Mouse (Mus musculus) liver, embryonic 11.5 days (tissue): ENCODE data around the gene Pptc7. TPM values are rescaled to one million over a fixed set of nuclear protein-coding genes. Genes with fewer than 3 reads are reported as not detected.

Experiments
- ATAC-seq: fragments of 200-750 bp; cut with Nextera tagmentation; replicated peaks from 2 replicates; pipeline ENCODE4 v1.8.0; 2017; ENCODE audit warnings: moderate number of reproducible peaks, mild to moderate bottlenecking, moderate TSS enrichment, moderate library complexity; ENCODE audit not compliant: low FRiP score
- DNase-seq: peaks from one replicate; pipeline ENCODE4 v3.0.0-alpha.2; 2017; ENCODE audit warnings: low spot score
- H3K27ac ChIP-seq: fragments of 300-500 bp; sonication (generic); 2 replicates; pipeline ENCODE4 v1.5.1; 2014; ENCODE audit warnings: mild to moderate bottlenecking, low read depth, low read length, control low read depth
- H3K27me3 ChIP-seq: fragments of 300-500 bp; sonication (generic); replicated peaks from 2 replicates; pipeline ENCODE4 v1.6.1; 2014; ENCODE audit warnings: low read length, mixed read lengths; ENCODE audit not compliant: control insufficient read depth, insufficient read depth
- H3K36me3 ChIP-seq: fragments of 300-500 bp; sonication (generic); 2 replicates; pipeline ENCODE4 v1.6.1; 2014; ENCODE audit warnings: mild to moderate bottlenecking, low read length, moderate library complexity, mixed read lengths; ENCODE audit not compliant: control insufficient read depth, insufficient read depth
- H3K4me1 ChIP-seq: fragments of 300-500 bp; sonication (generic); replicated peaks from 2 replicates; pipeline ENCODE4 v1.6.1; 2014; ENCODE audit warnings: low read length, mixed read lengths; ENCODE audit not compliant: control insufficient read depth, insufficient read depth
- H3K4me2 ChIP-seq: fragments of 300-500 bp; sonication (generic); 2 replicates; pipeline ENCODE4 v1.6.1; 2014; ENCODE audit warnings: mild to moderate bottlenecking, control low read depth, moderate library complexity
- H3K4me3 ChIP-seq: fragments of 300-500 bp; sonication (generic); 2 replicates; pipeline ENCODE4 v1.5.1; 2014; ENCODE audit warnings: low read depth, low read length, control low read depth
- H3K9ac ChIP-seq: fragments of 300-500 bp; sonication (generic); 2 replicates; pipeline ENCODE4 v1.6.1; 2014; ENCODE audit warnings: low read depth, low read length, control low read depth
- H3K9me3 ChIP-seq: fragments of 300-500 bp; sonication (generic); 2 replicates; pipeline ENCODE4 v1.6.1; 2016; ENCODE audit warnings: low read length, inconsistent platforms, mixed read lengths; ENCODE audit not compliant: control insufficient read depth
- WGBS: fragments of 180-500 bp; shearing (Covaris S2); extraction: QIAGEN DNeasy Blood & Tissue Kit; methylation state at CpG from one replicate; pipeline ENCODE4 v1.1.7; 2014; 5-methylcytosine and 5-hydroxymethylcytosine counted together
- polyA plus RNA-seq: library from polyadenylated mRNA; unstranded; fragments of >200 nt; fragmentation: Nextera tagmentation; extraction: Ambion mirVana; gene quantifications from 2 replicates; pipeline ENCODE4 v1.2.1, GENCODE M21; 2014

Gene Pptc7
- polyA plus RNA-seq, 1 experiment from 2014 or later, result 8.2 TPM

- H3K9ac ChIP-seq, result no peak overlapping the region
- 9% methylated on average over 5 of the region's 5 CpGs for WGBS
Observed at GRCm38 (mm10) chr5:122344260-122344659, 60.1 kb downstream of the Pptc7 start.

GRCm38 (mm10) chr5:122345777-122346176, 61.6 kb downstream of the Pptc7 start:
- H3K4me1 ChIP-seq, result no peaks in the 10 kb centered on the region
- H3K36me3 ChIP-seq, result no peaks in the 10 kb centered on the region
- 75% methylated on average over 4 of the region's 4 CpGs for WGBS
- DNase-seq, result no peak
- no peaks in the 10 kb centered on the region for H3K9me3 ChIP-seq
- no peak for ATAC-seq
- H3K27ac ChIP-seq, result no peak overlapping the region
- no peaks in the 10 kb centered on the region for H3K27me3 ChIP-seq
- H3K4me2 ChIP-seq, result no peak overlapping the region
- no peak overlapping the region for H3K4me3 ChIP-seq
- H3K9ac ChIP-seq, result no peak overlapping the region

More at GRCm38 (mm10) chr5:122344260-122344659, 60.1 kb downstream of the Pptc7 start:
- no peak for ATAC-seq
- no peaks in the 10 kb centered on the region for H3K27me3 ChIP-seq
- H3K4me3 ChIP-seq, result no peak overlapping the region
- no peaks in the 10 kb centered on the region for H3K9me3 ChIP-seq
- H3K4me2 ChIP-seq, result no peak overlapping the region
- no peak overlapping the region for H3K27ac ChIP-seq
- peak; percentile 66 for DNase-seq
- H3K4me1 ChIP-seq, result no peaks in the 10 kb centered on the region
- no peaks in the 10 kb centered on the region for H3K36me3 ChIP-seq

GRCm38 (mm10) chr5:122353807-122354491, 69.8 kb downstream of the Pptc7 start, which contains the start of the genes Rad9b and Vps29:
Rad9b (minus strand) TSS chr5:122354233.
Vps29 (plus strand) TSS chr5:122354369.
- Histone ChIP-seq H3K27me3 (no peaks in the 10 kb centered on the region), H3K9ac (peak within 1 kb of the TSS; percentile 90), H3K4me1 (peaks cover 11% of the 10 kb centered on the region), H3K4me2 (peak within 1 kb of the TSS; percentile 84), H3K27ac (peak within 1 kb of the TSS; percentile 56), H3K9me3 (no peaks in the 10 kb centered on the region), H3K36me3 (peaks cover under 1% of the 10 kb centered on the region; the same call in 1 of the 2 replicates), H3K4me3 (peak within 1 kb of the TSS; percentile 97)
- WGBS, result 2% methylated on average over 51 of the region's 51 CpGs
- DNase-seq (peak; percentile 100), ATAC-seq (peak; percentile 93)

- peak overlapping the region; percentile 90 for H3K9ac ChIP-seq
- peak overlapping the region; percentile 56 for H3K27ac ChIP-seq
- ATAC-seq (peak; percentile 70; the same call in 1 of the 2 replicates), DNase-seq (no peak)
- WGBS, result under 1% methylated on average over 57 of the region's 57 CpGs
- no peaks in the 10 kb centered on the region for H3K9me3 ChIP-seq
- H3K4me1 ChIP-seq, result peaks cover 11% of the 10 kb centered on the region
- no peaks in the 10 kb centered on the region for H3K27me3 ChIP-seq
- peak overlapping the region; percentile 97 for H3K4me3 ChIP-seq
- peaks cover 3% of the 10 kb centered on the region; the same call in 1 of the 2 replicates for H3K36me3 ChIP-seq
- peak overlapping the region; percentile 84 for H3K4me2 ChIP-seq
Observed at GRCm38 (mm10) chr5:122354492-122355067, 70.4 kb downstream of the Pptc7 start.

DNA sequence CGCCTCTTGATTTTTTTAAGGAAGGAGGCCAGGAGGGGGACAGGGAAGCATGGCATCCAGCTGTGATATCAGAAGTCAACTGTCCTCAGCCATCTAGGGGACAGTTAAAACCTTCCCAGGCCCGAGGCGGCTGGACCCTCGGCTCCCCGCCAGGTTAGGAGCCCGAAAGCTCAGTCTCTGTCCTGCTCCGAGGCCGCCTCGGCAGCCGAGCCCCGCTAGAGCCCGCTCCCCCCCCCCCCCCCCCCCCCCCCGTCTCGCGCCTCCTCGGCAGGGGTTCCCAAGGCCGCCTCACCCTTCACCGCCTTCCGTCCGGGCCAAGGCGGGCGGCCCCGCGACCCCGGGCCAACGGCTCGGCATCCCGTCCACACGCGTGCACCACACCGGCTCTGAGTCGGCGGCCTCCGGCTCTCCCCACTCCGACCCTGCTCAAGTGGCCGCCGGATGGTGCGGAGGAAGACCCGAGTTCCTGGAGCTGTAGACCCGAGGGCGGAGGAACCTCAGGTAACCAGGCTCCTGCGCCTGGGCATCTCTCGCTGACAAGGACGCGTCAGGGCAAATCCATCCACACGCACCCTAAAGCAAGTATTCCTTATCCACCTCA, 87.5 kb downstream of the Pptc7 start, which contains the start of gene Gpn3:
Gene Gpn3, plus strand, starts transcription at position 286 of the 601 bp plus-strand sequence.
- H3K4me2 ChIP-seq, result peak within 1 kb of the TSS; percentile 72
- ATAC-seq (peak; percentile 64), DNase-seq (no peak)

GRCm38 (mm10) chr5:122372192-122372769, 88.1 kb downstream of the Pptc7 start, which contains the start of gene Fam216a:
Fam216a (minus strand) TSS chr5:122372364.
- H3K36me3 ChIP-seq, result peaks cover 10% of the 10 kb centered on the region
- H3K4me1 ChIP-seq, result peaks cover 13% of the 10 kb centered on the region
- ATAC-seq (peak; percentile 90), DNase-seq (peak; percentile 96)
- under 1% methylated on average over 53 of the region's 53 CpGs for WGBS
- peak within 1 kb of the TSS; percentile 72 for H3K4me2 ChIP-seq
- H3K9me3 ChIP-seq, result no peaks in the 10 kb centered on the region
- no peaks in the 10 kb centered on the region for H3K27me3 ChIP-seq
- peak within 1 kb of the TSS; percentile 80 for H3K9ac ChIP-seq
- H3K27ac ChIP-seq, result peak within 1 kb of the TSS; percentile 93
- peak within 1 kb of the TSS; percentile 89 for H3K4me3 ChIP-seq

More for the DNA sequence above, 87.5 kb downstream of the Pptc7 start, which contains the start of gene Gpn3:
- H3K27me3 ChIP-seq, result no peaks in the 10 kb centered on the region
- no peaks in the 10 kb centered on the region for H3K9me3 ChIP-seq
- H3K4me1 ChIP-seq, result peaks cover 13% of the 10 kb centered on the region
- H3K36me3 ChIP-seq, result peaks cover 11% of the 10 kb centered on the region
- peak within 1 kb of the TSS; percentile 93 for H3K27ac ChIP-seq
- WGBS, result 1% methylated on average over 36 of the region's 46 CpGs
- H3K4me3 ChIP-seq, result peak within 1 kb of the TSS; percentile 89
- peak within 1 kb of the TSS; percentile 80 for H3K9ac ChIP-seq

GRCm38 (mm10) chr5:122372878-122373277, 88.7 kb downstream of the Pptc7 start:
- H3K27me3 ChIP-seq, result no peaks in the 10 kb centered on the region
- peaks cover 7% of the 10 kb centered on the region; the same call in 1 of the 2 replicates for H3K36me3 ChIP-seq
- H3K4me3 ChIP-seq, result peak overlapping the region; percentile 89
- H3K9me3 ChIP-seq, result no peaks in the 10 kb centered on the region
- 4% methylated on average over 5 of the region's 5 CpGs for WGBS
- peak; percentile 26 for DNase-seq
- H3K4me2 ChIP-seq, result peak overlapping the region; percentile 72
- peak overlapping the region; percentile 85 for H3K27ac ChIP-seq
- H3K9ac ChIP-seq, result peak overlapping the region; percentile 80
- ATAC-seq, result no peak
- peaks cover 13% of the 10 kb centered on the region for H3K4me1 ChIP-seq
